Mouse (Mus musculus) liver, adult (tissue): ENCODE results near the gene Cebpb.

ENCODE experiments used
- GATA4 ChIP-seq: IDR thresholded peaks from 2 replicates; pipeline ENCODE4 v1.6.1; 2014; ENCODE audit warnings: mild to moderate bottlenecking, low read length; ENCODE audit not compliant: insufficient replicate concordance

Gene Cebpb

DNA sequence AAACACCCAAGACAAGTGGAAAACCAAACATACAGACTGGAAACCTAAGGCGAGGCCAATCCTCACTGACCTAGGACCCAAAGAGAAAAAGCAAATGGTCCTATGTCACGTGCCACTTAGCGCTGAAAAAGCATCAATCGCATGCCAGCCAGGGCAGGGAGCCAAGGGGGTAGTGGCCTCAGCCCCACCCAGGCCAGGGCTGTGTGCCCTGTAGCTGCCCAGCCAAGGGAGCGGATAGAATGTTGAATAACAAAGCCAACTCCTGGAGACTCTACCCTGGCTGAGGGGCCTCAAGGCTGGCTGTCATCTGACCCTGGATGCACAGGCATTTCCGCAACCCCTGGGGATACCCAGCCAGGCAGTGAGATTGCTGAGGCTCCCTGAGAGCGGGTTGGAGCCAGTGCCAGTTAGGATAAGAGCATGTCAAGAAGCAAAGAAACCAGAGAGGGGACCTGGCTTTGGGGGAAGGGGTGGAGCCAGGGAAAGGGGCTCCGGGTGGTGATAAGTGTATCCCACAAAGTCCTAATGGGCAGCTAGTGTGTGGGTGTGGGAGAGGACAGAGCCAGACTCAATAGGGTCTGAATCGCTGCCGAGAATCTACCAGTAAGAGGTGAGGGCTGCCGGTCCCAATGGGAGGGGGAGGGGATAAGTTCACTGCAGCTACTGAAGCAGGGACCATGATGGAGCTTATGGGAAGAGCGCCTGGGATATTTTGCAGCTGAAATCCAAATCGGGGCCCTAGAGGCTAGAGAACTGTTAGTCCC lies 28.7 kb upstream of the Cebpb start:
- TF ChIP-seq GATA4, result no peak

DNA sequence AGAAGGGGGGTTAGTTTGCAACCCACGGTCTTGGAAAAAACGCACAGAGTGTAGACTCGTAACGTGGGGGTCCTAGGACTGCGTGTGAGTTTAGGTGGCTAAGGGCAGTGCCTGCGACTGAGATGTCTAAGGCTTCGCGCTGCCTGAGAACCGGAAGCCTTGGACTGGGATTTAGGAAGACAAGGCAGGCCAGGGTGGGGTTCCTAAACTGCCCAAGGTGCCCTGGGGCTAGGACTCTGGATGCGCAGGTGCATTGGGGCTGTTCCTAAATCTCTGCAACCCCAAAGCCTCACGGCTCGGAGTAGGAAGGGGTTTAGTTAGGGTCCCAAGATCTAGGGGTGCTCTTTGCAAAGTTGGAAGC lies 28.1 kb upstream of the Cebpb start:
- no peak for TF ChIP-seq GATA4

- TF ChIP-seq GATA4, result no peak
Measured at GRCm38 (mm10) chr2:167661270-167662203, 27.2 kb upstream of the Cebpb start, which contains the start of gene Gm20431. Gm20431 (minus strand) TSS chr2:167661496.

- TF ChIP-seq GATA4, result no peak
Measured at GRCm38 (mm10) chr2:167662713-167663112, 26.0 kb upstream of the Cebpb start.

DNA sequence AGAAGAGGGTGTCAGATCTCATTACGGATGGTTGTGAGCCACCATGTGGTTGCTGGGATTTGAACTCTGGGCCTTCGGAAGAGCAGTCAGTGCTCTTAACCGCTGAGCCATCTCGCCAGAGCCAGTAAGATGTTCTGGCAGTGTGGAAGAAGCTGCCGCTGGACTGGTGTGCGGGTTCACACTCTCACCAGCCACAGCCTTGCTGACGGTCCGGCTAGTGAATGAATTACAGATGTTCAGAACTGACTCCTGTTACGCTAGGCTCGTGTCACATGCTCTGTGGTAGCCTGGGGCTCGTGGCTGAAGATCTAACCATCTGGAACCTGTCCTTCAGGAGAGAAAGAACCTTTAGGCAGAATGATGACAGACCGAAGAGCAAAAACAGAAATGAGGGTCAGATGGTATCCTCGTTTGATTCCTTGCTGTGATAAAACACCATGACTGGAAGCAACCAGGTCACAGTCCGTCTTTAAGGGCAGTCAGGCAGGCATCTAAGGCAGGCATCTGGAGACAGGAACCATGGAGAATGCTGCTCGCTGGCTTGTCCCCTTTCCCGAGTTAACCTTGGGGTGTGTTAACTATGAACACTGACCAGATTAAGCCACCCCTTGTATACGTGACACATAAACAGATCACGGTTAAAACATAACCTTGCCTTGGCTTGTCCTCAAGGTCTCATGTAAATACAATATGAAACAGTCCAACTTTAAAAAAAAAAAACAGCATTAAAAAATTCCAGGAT lies 22.6 kb upstream of the Cebpb start:
- no peak for TF ChIP-seq GATA4

DNA sequence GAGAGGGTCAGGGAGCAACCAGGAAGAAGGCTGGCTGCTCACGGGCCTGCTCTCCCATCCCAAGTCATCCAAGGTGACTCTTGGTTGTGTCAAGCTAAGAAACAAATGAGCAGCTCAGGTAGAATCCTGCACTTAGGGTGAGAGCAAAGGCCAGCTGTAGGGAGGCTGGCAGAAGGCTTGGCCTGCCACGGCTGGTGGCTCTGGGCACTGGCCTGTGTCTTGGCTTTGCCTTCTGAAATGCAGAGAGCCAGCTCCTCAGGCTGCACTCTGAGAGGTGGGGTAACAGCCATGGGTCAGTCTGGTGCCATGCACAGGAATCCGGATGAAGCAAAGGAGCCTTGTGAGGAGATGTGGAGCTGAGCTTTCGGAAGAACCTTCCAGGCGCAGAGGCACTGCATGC lies 20.3 kb upstream of the Cebpb start:
- no peak for TF ChIP-seq GATA4

DNA sequence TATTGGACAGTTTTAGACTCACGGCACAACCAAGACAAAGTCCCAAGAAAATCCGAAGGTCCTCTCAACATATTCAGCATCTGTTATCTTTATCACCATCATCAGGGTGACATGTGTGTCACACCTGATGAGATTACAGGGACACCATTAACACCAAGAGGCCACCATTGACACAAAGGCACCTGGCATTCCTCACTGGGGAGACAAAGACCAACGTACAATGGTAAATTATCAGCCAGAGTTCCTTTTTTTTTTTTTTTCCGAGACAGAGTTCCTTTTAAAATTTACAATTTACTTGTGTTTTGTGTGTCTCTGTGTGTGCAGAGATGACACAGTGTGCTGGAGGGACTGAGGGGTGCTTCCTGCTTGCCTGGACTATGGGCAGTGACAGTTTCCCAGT lies 19.3 kb upstream of the Cebpb start:
- TF ChIP-seq GATA4, result no peak

GRCm38 (mm10) chr2:167671101-167671633 lies 17.5 kb upstream of the Cebpb start:
- no peak for TF ChIP-seq GATA4

DNA sequence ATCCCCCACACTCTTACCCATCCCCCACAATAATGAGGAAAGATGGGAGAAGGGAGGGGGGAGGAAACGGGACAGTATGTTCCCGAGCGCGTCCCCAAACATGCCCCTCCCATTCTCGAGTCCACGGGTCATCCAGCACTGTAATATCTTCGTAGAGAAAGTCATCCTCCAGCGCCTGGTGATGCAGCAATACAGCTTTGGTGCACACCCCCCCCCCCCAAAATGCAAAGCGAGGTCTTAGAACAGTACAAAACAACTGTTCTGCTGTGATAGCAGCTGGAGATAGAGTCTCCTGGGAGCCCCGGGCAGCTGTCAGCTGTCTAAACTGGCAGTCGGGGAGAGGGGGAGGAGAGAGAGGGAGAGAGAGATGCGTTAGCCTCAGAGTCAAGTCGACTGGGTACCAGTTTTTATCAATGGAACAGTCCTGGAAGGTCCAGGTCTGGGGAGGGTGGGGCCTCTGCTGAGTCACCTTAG lies 16.5 kb upstream of the Cebpb start:
- TF ChIP-seq GATA4, result no peak

- TF ChIP-seq GATA4, result no peak
Measured at GRCm38 (mm10) chr2:167675120-167675909, 13.4 kb upstream of the Cebpb start.

DNA sequence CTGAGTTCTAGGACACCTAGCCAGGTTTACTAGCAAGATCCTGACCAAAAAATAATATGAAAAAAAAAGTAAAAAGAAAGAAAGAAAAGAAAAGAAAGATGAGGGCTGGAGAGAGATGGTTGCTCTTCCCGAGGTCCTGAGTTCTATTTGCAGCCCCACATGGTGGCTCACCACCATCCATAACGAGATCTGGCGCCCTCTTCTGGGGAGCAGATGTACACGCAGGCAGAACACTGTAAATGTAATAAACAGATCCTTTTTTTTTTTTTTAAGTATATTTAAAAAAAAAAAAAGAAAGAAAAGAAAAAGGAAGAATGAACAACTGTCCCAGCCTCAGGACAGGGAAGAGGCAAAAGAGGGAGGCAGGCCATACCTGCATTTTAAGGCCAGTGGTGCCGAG lies 10.1 kb upstream of the Cebpb start:
- no peak for TF ChIP-seq GATA4

- TF ChIP-seq GATA4, result peak; percentile 23; the same call in 1 of the 2 replicates
Measured at GRCm38 (mm10) chr2:167679902-167680430, 8.7 kb upstream of the Cebpb start.

DNA sequence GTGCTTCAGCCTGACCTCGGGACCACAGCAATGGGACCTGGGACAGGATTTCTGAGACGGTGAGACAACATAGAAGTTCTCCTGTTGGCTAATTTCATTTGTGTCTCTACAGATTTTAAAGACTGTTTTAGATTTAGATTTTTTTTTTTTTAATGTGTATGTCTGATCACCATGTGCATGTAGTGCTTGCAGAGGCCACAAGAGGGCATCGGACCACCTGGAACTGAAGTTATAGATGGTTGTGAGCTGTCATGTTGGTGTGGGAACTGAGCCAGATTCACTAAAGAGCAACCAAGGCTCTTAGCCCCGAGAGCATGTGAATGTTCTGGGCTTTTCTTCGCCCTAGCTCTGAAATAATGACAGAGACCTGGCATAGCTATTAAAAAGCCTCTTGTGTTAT lies 8.1 kb upstream of the Cebpb start:
- no peak for TF ChIP-seq GATA4

DNA sequence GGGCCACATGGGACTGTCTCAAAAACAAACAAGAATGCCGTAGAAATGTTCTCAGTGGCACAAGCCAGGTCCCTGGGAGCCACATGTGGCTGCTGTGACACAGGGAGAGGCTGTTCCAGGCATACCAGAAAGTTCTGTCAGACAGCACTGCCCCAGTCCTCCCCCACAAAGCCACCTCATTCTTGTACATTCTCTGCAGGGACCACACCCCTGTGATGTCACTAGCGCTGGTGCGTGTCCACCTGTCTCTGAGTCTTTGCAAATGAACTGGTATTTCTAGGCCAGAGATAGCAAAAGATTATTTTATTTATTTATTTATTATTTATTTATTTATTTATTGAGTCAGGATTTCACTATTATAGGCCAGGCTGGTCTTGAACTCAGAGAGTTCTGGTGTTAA lies 5.0 kb upstream of the Cebpb start:
- TF ChIP-seq GATA4, result no peak
